Mouse (Mus musculus): ENCODE measurements at regions not wholly inside any gene's neighbourhood (a gene's known extent, or its start where the extent isn't known, plus 50 kb on each side); places are given as distances from the start of the nearest gene placed in this dataset.

GRCm38 (mm10) chr16:87224024-87224423 lies 130.0 kb upstream of the N6amt1 start:
- Histone ChIP-seq H3K27ac (ENCODE audit: insufficient read depth, low read depth) (no peak overlapping the region), H3K27me3 (replicated peaks) (no peaks in the 10 kb centered on the region), H3K9ac (ENCODE audit: insufficient read depth, low read depth) (no peak overlapping the region), H3K9me3 (replicated peaks; ENCODE audit: low read length) (no peaks in the 10 kb centered on the region), H3K4me2 (ENCODE audit: insufficient read depth, low read depth, poor library complexity, severe bottlenecking) (no peak overlapping the region), H3K79me2 (replicated peaks; ENCODE audit: control insufficient read depth, extremely low read depth, insufficient read depth, poor library complexity, severe bottlenecking) (no peaks in the 10 kb centered on the region), H3K4me3 (replicated peaks in 1 of 3; ENCODE audit: low read depth in 2 of 3, low read length in 2 of 3, poor library complexity in 1 of 3) (no peak overlapping the region), H3K36me3 (replicated peaks in 1 of 2; ENCODE audit: control insufficient read depth in 1 of 2, insufficient read depth in 1 of 2, low read length in 1 of 2) (no peaks in the 10 kb centered on the region), H3K4me1 (ENCODE audit: control insufficient read depth in 1 of 2, insufficient read depth in 2 of 2) (no peaks in the 10 kb centered on the region)
- dilution Hi-C loops (cut with MboI; ENCODE audit: extremely low pct_ligation_motif_present, extremely low pct_unique_long_range_greater_than_20kb, low sequenced_read_pairs), result no loop called here
- TF ChIP-seq MAFK (IDR thresholded peaks at IDR 0.05; ENCODE audit: insufficient replicate concordance, low read length) (no peak), IRF4 (IDR thresholded peaks at IDR 0.05; ENCODE audit: low read depth, low read length) (no peak), TCF12 (IDR thresholded peaks at IDR 0.05; ENCODE audit: low read depth, low read length) (no peak), MAZ (IDR thresholded peaks at IDR 0.05; ENCODE audit: low read depth, low read length) (no peak), POLR2A (IDR thresholded peaks at IDR 0.05; ENCODE audit: low read depth, low read length) (no peak), JUND (conservative IDR thresholded peaks at IDR 0.05; ENCODE audit: low read depth, low read length) (no peak), CTCF (conservative IDR thresholded peaks at IDR 0.05 in 1 of 2, IDR thresholded peaks at IDR 0.05 in 1 of 2; ENCODE audit: low read depth in 2 of 2, low read length in 2 of 2) (no peak)
- DNase-seq (ENCODE audit: extremely low read depth), result no peak
- in situ Hi-C loops (cut with MboI; ENCODE audit: low pct_ligation_motif_present, low pct_unique_long_range_greater_than_20kb, low sequenced_read_pairs), result no loop called here

- no peak overlapping the region for H3K9ac ChIP-seq (ENCODE audit: insufficient read depth, low read depth)
- DNase-seq (ENCODE audit: extremely low read depth), result no peak
- no peaks in the 10 kb centered on the region for H3K36me3 ChIP-seq (replicated peaks in 1 of 2; ENCODE audit: control insufficient read depth in 1 of 2, insufficient read depth in 1 of 2, low read length in 1 of 2)
- no peak overlapping the region for H3K4me3 ChIP-seq (replicated peaks in 1 of 3; ENCODE audit: low read depth in 2 of 3, low read length in 2 of 3, poor library complexity in 1 of 3)
- no peaks in the 10 kb centered on the region for H3K9me3 ChIP-seq (replicated peaks; ENCODE audit: low read length)
- TF ChIP-seq JUN (IDR thresholded peaks at IDR 0.05; ENCODE audit: insufficient read depth, low read depth, low read length), result no peak
- no peak for TF ChIP-seq ZMIZ1 (IDR thresholded peaks at IDR 0.05; ENCODE audit: low read depth, low read length)
- TF ChIP-seq KAT2A (IDR thresholded peaks at IDR 0.05; ENCODE audit: insufficient replicate concordance, low read length), result no peak
- no peak for TF ChIP-seq ELF1 (IDR thresholded peaks at IDR 0.05; ENCODE audit: low read depth, low read length)
- H3K4me1 ChIP-seq (ENCODE audit: control insufficient read depth in 1 of 2, insufficient read depth in 2 of 2), result no peaks in the 10 kb centered on the region
- no peak overlapping the region for H3K4me2 ChIP-seq (ENCODE audit: insufficient read depth, low read depth, poor library complexity, severe bottlenecking)
- no peaks in the 10 kb centered on the region for H3K79me2 ChIP-seq (replicated peaks; ENCODE audit: control insufficient read depth, extremely low read depth, insufficient read depth, poor library complexity, severe bottlenecking)
- no peak overlapping the region for H3K27ac ChIP-seq (ENCODE audit: insufficient read depth, low read depth)
- H3K27me3 ChIP-seq (replicated peaks), result no peaks in the 10 kb centered on the region
- dilution Hi-C loops (cut with MboI; ENCODE audit: extremely low pct_ligation_motif_present, extremely low pct_unique_long_range_greater_than_20kb, low sequenced_read_pairs), result no loop called here
- in situ Hi-C loops (cut with MboI; ENCODE audit: low pct_ligation_motif_present, low pct_unique_long_range_greater_than_20kb, low sequenced_read_pairs), result no loop called here
Observed at GRCm38 (mm10) chr16:87220611-87221010, 133.4 kb upstream of the N6amt1 start.

- H3K79me2 ChIP-seq (replicated peaks; ENCODE audit: control insufficient read depth, extremely low read depth, insufficient read depth, poor library complexity, severe bottlenecking), result no peaks in the 10 kb centered on the region
- no peak for TF ChIP-seq TCF12 (IDR thresholded peaks at IDR 0.05; ENCODE audit: low read depth, low read length)
- no peak for TF ChIP-seq NELFE (IDR thresholded peaks at IDR 0.05; ENCODE audit: low read depth, low read length)
- no peak for TF ChIP-seq E2F4 (IDR thresholded peaks at IDR 0.05; ENCODE audit: insufficient replicate concordance, low read depth, low read length)
- TF ChIP-seq POLR2A (IDR thresholded peaks at IDR 0.05; ENCODE audit: low read depth, low read length), result no peak
- TF ChIP-seq RAD21 (IDR thresholded peaks at IDR 0.05; ENCODE audit: low read depth, low read length), result no peak
- TF ChIP-seq ZNF384 (IDR thresholded peaks at IDR 0.05; ENCODE audit: low read depth, low read length), result no peak
- no peak for TF ChIP-seq TBP (conservative IDR thresholded peaks at IDR 0.05; ENCODE audit: low read depth, low read length)
- TF ChIP-seq SIN3A (IDR thresholded peaks at IDR 0.05; ENCODE audit: low read length), result no peak
- TF ChIP-seq ZMIZ1 (IDR thresholded peaks at IDR 0.05; ENCODE audit: low read depth, low read length), result no peak
- no peak for TF ChIP-seq RCOR1 (conservative IDR thresholded peaks at IDR 0.05; ENCODE audit: low read depth, low read length)
- no peak for TF ChIP-seq ETS1 (conservative IDR thresholded peaks at IDR 0.05; ENCODE audit: low read depth, low read length)
- TF ChIP-seq BHLHE40 (IDR thresholded peaks at IDR 0.05; ENCODE audit: low read depth, low read length), result no peak
- H3K36me3 ChIP-seq (replicated peaks in 1 of 2; ENCODE audit: control insufficient read depth in 1 of 2, insufficient read depth in 1 of 2, low read length in 1 of 2), result no peaks in the 10 kb centered on the region
- H3K9me3 ChIP-seq (replicated peaks; ENCODE audit: low read length), result no peaks in the 10 kb centered on the region
- no peak overlapping the region for H3K9ac ChIP-seq (ENCODE audit: insufficient read depth, low read depth)
- no peaks in the 10 kb centered on the region for H3K4me1 ChIP-seq (ENCODE audit: control insufficient read depth in 1 of 2, insufficient read depth in 2 of 2)
- H3K27me3 ChIP-seq (replicated peaks), result no peaks in the 10 kb centered on the region
- no peak overlapping the region for H3K27ac ChIP-seq (ENCODE audit: insufficient read depth, low read depth)
- dilution Hi-C loops (cut with MboI; ENCODE audit: extremely low pct_ligation_motif_present, extremely low pct_unique_long_range_greater_than_20kb, low sequenced_read_pairs), result no loop called here
- in situ Hi-C loops (cut with MboI; ENCODE audit: low pct_ligation_motif_present, low pct_unique_long_range_greater_than_20kb, low sequenced_read_pairs), result no loop called here
- H3K4me3 ChIP-seq (replicated peaks in 1 of 3; ENCODE audit: low read depth in 2 of 3, low read length in 2 of 3, poor library complexity in 1 of 3), result no peak overlapping the region
- no peak for DNase-seq (ENCODE audit: extremely low read depth)
- H3K4me2 ChIP-seq (ENCODE audit: insufficient read depth, low read depth, poor library complexity, severe bottlenecking), result no peak overlapping the region
Observed at GRCm38 (mm10) chr16:87220201-87220600, 133.8 kb upstream of the N6amt1 start.

All from CH12.LX (cell line).